Mouse (Mus musculus): ENCODE measurements at regions not wholly inside any gene's neighbourhood (a gene's known extent, or its start where the extent isn't known, plus 50 kb on each side); places are given as distances from the start of the nearest gene placed in this dataset.
A peak's percentile ranks its signal among the peaks of the same experiment; 100 is the strongest.

- 21% methylated on average over 8 of the region's 8 CpGs for WGBS
- peak overlapping the region; percentile 27; the same call in 1 of the 2 replicates for H3K4me2 ChIP-seq (ENCODE audit: low read depth, low read length)
- DNase-seq (ENCODE audit: low spot score) (peak; percentile 65), ATAC-seq (ENCODE audit: insufficient read depth, low read depth) (peak; percentile 62)
- H3K36me3 ChIP-seq (replicated peaks; ENCODE audit: control insufficient read depth, insufficient read depth, low read length): no peaks in the 10 kb centered on the region
- peak overlapping the region; percentile 53 for H3K27ac ChIP-seq (ENCODE audit: low read depth)
- peaks cover 17% of the 10 kb centered on the region; the same call in 1 of the 2 replicates for H3K4me1 ChIP-seq (ENCODE audit: control insufficient read depth, insufficient read depth)
- H3K9me3 ChIP-seq (replicated peaks; ENCODE audit: control insufficient read depth, low read length): no peaks in the 10 kb centered on the region
- H3K9ac ChIP-seq (replicated peaks; ENCODE audit: low read depth, low read length): no peak overlapping the region
- TF ChIP-seq CTCF (IDR thresholded peaks at IDR 0.05; ENCODE audit: low read depth) (no peak; the same call in 1 of the 2 replicates), EP300 (IDR thresholded peaks at IDR 0.05; ENCODE audit: low read depth) (no peak)
- no peak overlapping the region for H3K4me3 ChIP-seq (ENCODE audit: low read depth, low read length)
- no peaks in the 10 kb centered on the region for H3K27me3 ChIP-seq (ENCODE audit: control insufficient read depth, insufficient read depth, low read length)
Observed at GRCm38 (mm10) chr1:153962161-153962720, 62.2 kb upstream of the Teddm2 start.

GRCm38 (mm10) chr1:153963744-153964342, 63.8 kb upstream of the Teddm2 start:
- no peaks in the 10 kb centered on the region for H3K27me3 ChIP-seq (ENCODE audit: control insufficient read depth, insufficient read depth, low read length)
- H3K27ac ChIP-seq (ENCODE audit: low read depth): no peak overlapping the region
- no peak overlapping the region for H3K4me2 ChIP-seq (ENCODE audit: low read depth, low read length)
- DNase-seq (ENCODE audit: low spot score): no peak
- peaks cover 17% of the 10 kb centered on the region; the same call in 1 of the 2 replicates for H3K4me1 ChIP-seq (ENCODE audit: control insufficient read depth, insufficient read depth)
- H3K9ac ChIP-seq (replicated peaks; ENCODE audit: low read depth, low read length): no peak overlapping the region
- TF ChIP-seq EP300 (IDR thresholded peaks at IDR 0.05; ENCODE audit: low read depth) (no peak), CTCF (IDR thresholded peaks at IDR 0.05; ENCODE audit: low read depth) (no peak)
- H3K36me3 ChIP-seq (replicated peaks; ENCODE audit: control insufficient read depth, insufficient read depth, low read length): no peaks in the 10 kb centered on the region
- ATAC-seq (ENCODE audit: insufficient read depth, low read depth): no peak
- H3K4me3 ChIP-seq (ENCODE audit: low read depth, low read length): no peak overlapping the region
- 69% methylated on average over 9 of the region's 9 CpGs for WGBS
- no peaks in the 10 kb centered on the region for H3K9me3 ChIP-seq (replicated peaks; ENCODE audit: control insufficient read depth, low read length)

- H3K9me3 ChIP-seq (replicated peaks; ENCODE audit: control insufficient read depth, low read length): no peaks in the 10 kb centered on the region
- no peak overlapping the region for H3K4me2 ChIP-seq (ENCODE audit: low read depth, low read length)
- no peak for DNase-seq (ENCODE audit: low spot score)
- H3K27me3 ChIP-seq (ENCODE audit: control insufficient read depth, insufficient read depth, low read length): no peaks in the 10 kb centered on the region
- TF ChIP-seq EP300 (IDR thresholded peaks at IDR 0.05; ENCODE audit: low read depth) (no peak), CTCF (IDR thresholded peaks at IDR 0.05; ENCODE audit: low read depth) (no peak)
- no peak overlapping the region for H3K4me3 ChIP-seq (ENCODE audit: low read depth, low read length)
- WGBS: 68% methylated on average over 4 of the region's 4 CpGs
- H3K4me1 ChIP-seq (ENCODE audit: control insufficient read depth, insufficient read depth): no peaks in the 10 kb centered on the region
- no peak overlapping the region for H3K27ac ChIP-seq (ENCODE audit: low read depth)
- ATAC-seq (ENCODE audit: insufficient read depth, low read depth): no peak
- no peak overlapping the region for H3K9ac ChIP-seq (replicated peaks; ENCODE audit: low read depth, low read length)
- no peaks in the 10 kb centered on the region for H3K36me3 ChIP-seq (replicated peaks; ENCODE audit: control insufficient read depth, insufficient read depth, low read length)
Observed at GRCm38 (mm10) chr1:153969401-153969800, 69.4 kb upstream of the Teddm2 start.

GRCm38 (mm10) chr1:153974300-153974699, 74.3 kb upstream of the Teddm2 start:
- Histone ChIP-seq H3K9me3 (replicated peaks; ENCODE audit: control insufficient read depth, low read length) (no peaks in the 10 kb centered on the region), H3K27ac (ENCODE audit: low read depth) (no peak overlapping the region), H3K4me3 (ENCODE audit: low read depth, low read length) (no peak overlapping the region), H3K36me3 (replicated peaks; ENCODE audit: control insufficient read depth, insufficient read depth, low read length) (no peaks in the 10 kb centered on the region), H3K9ac (replicated peaks; ENCODE audit: low read depth, low read length) (no peak overlapping the region), H3K27me3 (ENCODE audit: control insufficient read depth, insufficient read depth, low read length) (no peaks in the 10 kb centered on the region), H3K4me1 (ENCODE audit: control insufficient read depth, insufficient read depth) (no peaks in the 10 kb centered on the region), H3K4me2 (ENCODE audit: low read depth, low read length) (no peak overlapping the region)
- TF ChIP-seq CTCF (IDR thresholded peaks at IDR 0.05; ENCODE audit: low read depth) (no peak), EP300 (IDR thresholded peaks at IDR 0.05; ENCODE audit: low read depth) (no peak)
- WGBS: 42% methylated on average over 1 of the region's 1 CpGs
- no peak for DNase-seq (ENCODE audit: low spot score)
- no peak for ATAC-seq (ENCODE audit: insufficient read depth, low read depth)

- Histone ChIP-seq H3K36me3 (replicated peaks; ENCODE audit: control insufficient read depth, insufficient read depth, low read length) (no peaks in the 10 kb centered on the region), H3K9ac (replicated peaks; ENCODE audit: low read depth, low read length) (no peak overlapping the region), H3K4me1 (ENCODE audit: control insufficient read depth, insufficient read depth) (no peaks in the 10 kb centered on the region), H3K9me3 (replicated peaks; ENCODE audit: control insufficient read depth, low read length) (no peaks in the 10 kb centered on the region), H3K27me3 (ENCODE audit: control insufficient read depth, insufficient read depth, low read length) (no peaks in the 10 kb centered on the region), H3K4me2 (ENCODE audit: low read depth, low read length) (no peak overlapping the region), H3K4me3 (ENCODE audit: low read depth, low read length) (no peak overlapping the region), H3K27ac (ENCODE audit: low read depth) (no peak overlapping the region)
- no peak for TF ChIP-seq EP300 (IDR thresholded peaks at IDR 0.05; ENCODE audit: low read depth)
- TF ChIP-seq CTCF (IDR thresholded peaks at IDR 0.05; ENCODE audit: low read depth): no peak
- DNase-seq (ENCODE audit: low spot score) (no peak), ATAC-seq (ENCODE audit: insufficient read depth, low read depth) (no peak)
- WGBS: 73% methylated on average over 5 of the region's 5 CpGs
Observed at GRCm38 (mm10) chr1:153977963-153978726, 78.1 kb upstream of the Teddm2 start.

All from heart, postnatal 0 days (tissue).